Mouse (Mus musculus): ENCODE measurements at regions not wholly inside any gene's neighbourhood (a gene's known extent, or its start where the extent isn't known, plus 50 kb on each side); places are given as distances from the start of the nearest gene placed in this dataset.

GRCm38 (mm10) chr11:12812021-12812420 is 347.3 kb upstream of the Cobl start:
- TF ChIP-seq CHD2 (IDR thresholded peaks at IDR 0.05; ENCODE audit: low read depth, low read length): no peak
- no peak for TF ChIP-seq MAFK (IDR thresholded peaks at IDR 0.05; ENCODE audit: insufficient read depth, low read depth, low read length)
